Mouse (Mus musculus): ENCODE results near the gene Slc27a2.
"Not testable (repeated sequence)": the region's sequence is repeated elsewhere in the genome, so short reads cannot be mapped to it uniquely, and the experiment has no call there.

Slc27a2 gene

DNA sequence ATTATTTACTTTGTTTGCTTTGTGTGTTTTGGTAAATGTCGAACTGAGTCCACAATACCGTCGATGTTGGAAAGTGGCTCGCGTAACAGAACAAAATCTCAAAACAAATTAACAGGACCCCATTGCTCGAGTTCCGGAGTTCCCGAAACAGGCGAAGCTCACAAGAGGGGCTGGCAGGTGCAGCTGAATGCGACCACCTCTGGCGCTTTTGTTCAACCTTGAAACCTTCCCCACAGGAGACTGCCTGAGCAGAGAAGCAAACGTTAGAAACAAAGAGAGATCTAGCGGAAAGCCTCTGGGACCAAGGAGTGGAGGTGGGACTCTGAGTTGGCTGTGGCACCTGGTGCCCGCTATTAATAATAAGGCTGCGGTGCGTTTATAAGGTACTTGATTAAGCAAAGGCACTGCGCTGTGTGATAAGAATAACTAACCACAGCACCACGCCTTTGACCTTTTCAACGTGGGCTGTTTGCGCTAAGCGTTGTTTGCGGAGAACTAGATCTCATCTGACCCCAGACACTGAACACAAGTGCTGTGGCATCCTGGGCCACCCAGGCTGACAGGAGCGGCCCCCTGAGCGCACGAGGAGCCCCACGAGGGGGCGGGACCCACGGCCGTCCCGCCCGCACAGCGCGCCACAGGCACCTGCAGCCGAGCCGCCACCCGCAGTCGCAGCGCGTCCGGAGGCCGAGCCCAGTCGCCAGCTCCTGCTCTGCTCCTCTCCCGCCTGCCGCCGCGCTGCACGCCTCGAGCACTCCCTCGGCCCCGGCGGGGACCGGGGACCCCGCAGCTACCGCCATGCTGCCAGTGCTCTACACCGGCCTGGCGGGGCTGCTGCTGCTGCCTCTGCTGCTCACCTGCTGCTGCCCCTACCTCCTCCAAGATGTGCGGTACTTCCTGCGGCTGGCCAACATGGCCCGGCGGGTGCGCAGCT lies at the start of gene Slc27a2:
Slc27a2 (plus strand) TSS at position 51 of the 934 bp plus-strand sequence.
- DNase-seq, result peak; percentile 22

DNA sequence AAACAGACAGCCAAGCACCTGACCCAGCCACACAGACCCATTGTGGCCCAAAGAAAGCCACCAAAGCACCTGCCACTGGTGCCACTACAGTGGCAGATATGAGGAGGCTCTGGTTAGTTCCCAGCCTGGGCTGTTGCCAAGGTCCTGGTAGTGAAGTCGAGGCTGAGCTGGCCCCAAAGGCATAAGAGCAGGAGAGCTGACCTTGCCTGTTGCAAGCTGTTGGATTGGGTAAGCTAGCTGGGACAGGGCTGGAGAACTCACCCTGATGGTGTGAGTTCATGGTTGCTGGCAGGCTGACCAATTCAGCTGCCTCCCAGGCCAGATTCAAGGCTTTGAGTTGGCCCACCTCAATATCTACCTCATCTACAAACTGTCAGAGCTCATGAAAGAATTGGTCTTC lies 47.1 kb upstream of the Slc27a2 start:
- no peak for DNase-seq

DNA sequence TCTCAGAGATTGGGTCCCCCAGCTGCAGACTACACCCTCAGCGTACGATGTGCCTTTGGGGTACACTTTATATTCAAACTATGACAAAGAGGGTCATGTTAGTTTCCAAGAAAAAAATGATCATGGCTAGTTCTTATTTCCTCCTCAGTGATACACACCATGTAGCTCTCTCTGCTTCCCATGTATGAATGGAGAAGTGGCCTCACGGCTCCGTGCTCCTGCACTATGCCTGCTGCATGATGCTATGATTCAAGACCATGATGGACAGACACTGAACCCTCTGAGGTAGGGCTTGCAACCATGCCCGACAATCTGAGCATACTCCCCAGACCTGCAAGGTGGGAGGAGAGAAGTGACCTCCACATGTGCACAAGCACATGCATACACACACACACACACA lies 44.7 kb upstream of the Slc27a2 start:
- no peak for DNase-seq

DNA sequence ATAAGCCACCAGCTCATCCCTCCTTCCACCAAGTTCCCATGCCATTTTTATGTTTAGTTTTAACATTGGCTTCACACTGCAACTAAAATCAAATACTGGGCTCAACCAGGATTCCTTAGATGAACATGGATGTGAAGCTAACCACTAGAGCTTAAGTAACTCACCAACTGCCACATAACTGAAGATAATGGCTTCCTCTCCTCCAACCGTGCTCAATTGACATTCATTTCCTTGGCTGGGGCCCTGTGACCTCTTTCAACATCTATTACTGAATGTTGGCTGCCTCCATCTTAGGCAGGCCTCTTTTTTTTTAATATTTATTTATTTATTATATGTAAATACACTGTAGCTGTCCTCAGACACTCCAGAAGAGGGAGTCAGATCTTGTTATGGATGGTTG lies 44.0 kb upstream of the Slc27a2 start:
- DNase-seq, result no peak

DNA sequence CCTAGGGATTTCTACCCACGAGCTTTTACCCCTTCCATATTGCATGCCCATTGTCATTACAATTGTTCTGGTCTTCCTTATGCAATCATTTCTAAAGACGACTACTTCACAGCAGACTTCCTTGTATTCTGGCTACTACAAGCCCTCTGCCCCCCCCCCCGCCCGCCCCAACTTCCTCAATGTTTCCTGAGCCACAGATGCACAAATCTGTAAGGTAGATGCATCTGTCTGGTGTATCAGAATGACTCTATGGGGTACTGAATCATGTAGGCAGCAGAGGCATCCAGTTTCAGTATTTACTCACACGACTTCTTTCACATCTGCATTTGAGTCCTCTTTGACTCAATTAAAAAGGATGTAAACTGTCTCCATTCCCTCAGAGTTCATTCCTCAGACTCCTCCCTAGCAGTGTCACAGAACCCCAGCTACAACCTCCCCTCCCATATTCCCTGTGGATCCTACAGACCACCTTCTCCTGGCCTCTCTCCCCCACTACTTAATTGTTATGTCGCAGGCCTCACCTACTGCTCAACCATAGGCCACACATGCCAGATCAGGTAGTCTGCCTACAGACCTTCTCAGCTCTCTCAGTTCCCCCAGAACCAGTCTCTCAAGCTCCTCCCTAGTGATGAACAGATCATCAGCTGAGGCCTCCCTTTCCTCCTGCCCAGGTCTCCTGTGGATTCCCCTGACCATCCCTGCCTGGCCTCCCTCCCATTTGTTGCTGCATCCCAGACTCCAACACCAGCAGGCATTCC lies 37.0 kb upstream of the Slc27a2 start:
- no peak for DNase-seq

DNA sequence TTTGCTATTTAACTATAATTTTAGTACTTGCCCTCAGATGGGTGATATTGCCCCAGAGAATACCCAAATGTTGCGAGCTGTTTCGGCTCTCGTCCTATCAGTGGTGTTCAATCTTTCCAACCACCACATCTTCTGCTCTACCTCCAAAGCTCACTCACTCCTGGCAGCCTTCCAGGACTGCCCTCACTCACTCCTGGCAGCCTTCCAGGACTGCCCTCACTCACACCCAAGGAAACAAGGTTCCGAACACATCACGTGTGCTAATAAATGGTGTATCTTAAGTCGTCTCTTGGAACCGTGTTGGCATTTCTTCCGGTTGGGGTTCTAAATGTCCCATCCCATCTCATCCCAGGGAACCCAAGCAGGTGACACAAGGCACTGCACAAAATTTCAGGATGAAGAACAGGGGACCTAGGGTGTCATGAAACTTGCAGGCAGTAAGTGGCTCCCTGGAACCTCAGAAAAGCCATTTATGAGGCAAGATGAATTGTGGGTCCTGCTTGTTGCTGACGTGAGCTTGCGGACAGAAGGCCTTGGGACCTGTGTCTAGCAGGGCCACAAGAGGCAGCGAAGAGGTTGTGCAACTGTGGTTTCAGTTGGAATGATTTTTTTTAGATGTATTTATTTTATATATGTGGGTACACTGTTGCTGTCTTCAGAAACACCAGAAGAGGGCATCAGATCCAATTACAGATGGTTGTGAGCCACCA lies 32.2 kb upstream of the Slc27a2 start:
- peak; percentile 17 for DNase-seq

DNA sequence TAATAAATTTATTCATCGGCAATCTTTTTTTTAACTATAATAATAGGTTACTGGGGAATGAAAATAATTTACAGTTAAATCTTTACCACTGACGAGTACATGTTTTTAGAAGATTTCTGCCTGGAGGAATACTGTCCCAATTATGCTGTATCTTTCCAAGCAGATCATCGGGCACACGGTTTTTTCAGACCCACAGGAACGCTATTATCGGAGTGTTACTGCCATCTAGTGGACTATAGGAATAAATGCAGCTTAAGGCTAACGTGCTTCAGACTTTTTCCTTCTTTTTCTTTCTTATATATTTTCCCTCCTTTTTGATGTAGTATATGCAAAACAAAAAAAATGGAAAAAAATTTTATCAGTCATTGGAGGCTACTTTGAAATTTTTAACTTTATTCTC lies 31.4 kb upstream of the Slc27a2 start:
- no peak for DNase-seq

DNA sequence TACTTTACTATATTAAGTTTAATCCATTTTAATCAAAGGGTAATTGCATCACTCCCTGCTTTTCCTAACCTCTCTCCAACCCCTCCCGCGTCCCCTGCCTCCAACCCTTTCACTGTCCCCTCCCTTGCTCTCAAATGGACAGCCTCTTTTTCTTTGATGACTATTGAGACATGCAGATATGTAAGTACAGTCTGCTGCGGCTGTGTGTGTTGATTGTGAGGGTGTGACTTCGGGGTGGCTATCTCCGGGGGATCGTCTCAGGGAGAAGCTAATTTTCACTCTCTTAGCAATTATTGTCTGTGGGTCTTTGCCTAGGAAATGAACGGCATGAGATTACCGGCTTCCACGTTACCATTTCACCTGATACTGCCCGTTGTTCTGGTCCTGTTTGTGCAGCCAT lies 30.7 kb upstream of the Slc27a2 start:
- no peak for DNase-seq

DNA sequence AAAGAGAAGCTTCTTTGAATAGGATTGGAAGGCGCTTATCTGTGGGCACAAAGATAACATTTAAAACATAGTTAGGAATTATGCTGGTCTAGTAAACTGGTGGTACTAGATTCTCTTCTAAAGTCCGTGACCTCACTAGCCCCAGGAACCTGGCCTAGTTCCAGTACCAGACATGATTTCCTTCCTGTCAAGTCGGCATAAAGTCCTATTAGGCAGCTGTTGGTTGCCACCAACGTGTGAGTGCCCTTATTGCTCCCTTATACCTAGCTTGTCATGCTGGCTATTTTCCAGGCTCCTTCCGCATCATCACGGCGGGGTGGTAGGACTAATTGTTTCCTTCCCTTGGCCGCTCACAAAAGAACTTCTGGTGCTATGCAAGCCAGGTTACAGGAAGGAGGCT lies 30.2 kb upstream of the Slc27a2 start:
- DNase-seq, result no peak

DNA sequence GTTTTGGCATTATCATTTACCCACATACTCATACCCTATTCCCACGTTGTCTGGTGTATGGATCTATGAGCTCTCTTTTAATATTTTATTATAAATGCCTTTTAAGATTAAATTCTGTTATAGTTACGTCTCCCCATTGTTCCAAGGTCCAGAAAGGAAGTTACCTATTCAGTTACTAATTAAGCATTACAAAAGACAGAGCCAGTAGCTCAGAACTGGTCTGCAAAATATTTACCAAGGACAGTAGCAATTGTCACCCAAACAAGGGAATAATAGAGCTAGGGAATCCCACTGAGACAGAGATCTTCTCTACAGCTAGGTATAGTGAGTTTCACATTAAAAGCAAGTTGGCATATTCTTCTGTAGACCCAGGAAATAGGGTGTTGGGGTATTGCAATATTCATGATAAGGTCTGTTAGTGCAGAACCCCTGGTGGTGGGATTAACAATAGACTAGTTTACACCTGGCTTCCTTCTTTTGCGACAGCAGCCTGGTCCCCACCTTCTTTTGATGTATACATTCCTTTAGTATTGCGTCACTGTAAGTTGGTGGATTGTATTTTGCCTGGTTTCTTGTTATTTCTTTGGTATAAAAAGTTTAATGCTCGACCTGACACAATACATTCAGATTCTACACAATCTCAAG lies 29.0 kb upstream of the Slc27a2 start:
- not testable (repeated sequence) for DNase-seq

DNA sequence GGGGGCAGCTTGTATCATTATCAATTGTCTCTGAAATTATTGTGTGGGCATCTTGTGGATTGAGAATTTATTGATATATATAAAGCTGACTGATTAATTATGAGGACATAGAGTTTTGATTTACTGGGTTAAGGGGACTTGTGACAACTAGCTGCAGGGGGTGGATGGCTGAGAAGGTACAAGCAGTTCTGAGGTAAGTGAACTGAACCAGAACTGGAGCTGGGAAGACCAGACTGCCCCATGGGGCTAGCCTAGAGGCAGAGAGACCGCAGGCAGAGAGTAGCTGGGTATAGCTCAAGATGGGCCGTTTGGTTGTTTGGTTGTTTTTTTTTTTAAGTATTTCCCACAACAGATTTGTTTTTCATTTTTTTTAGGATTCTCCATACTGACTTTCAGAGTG lies 27.9 kb upstream of the Slc27a2 start:
- no peak for DNase-seq

DNA sequence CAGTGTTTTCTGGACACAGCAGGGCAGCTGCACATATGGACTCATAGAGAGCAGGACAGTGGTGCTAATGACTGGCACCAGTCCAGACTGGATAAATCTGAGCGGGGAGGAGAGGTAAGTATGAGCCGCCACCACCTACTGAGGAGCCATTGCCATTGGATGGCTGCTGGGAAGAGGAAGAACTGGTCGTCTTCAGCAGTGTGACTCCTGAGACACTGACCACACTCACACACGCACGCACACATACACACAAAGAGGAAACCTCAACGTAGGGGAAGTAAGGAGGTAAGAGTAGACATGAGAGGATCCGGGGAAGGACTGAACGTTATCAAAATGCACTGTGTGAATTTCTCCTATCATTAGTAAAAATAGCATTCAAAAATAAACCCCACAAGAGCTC lies 24.7 kb upstream of the Slc27a2 start:
- no peak for DNase-seq

DNA sequence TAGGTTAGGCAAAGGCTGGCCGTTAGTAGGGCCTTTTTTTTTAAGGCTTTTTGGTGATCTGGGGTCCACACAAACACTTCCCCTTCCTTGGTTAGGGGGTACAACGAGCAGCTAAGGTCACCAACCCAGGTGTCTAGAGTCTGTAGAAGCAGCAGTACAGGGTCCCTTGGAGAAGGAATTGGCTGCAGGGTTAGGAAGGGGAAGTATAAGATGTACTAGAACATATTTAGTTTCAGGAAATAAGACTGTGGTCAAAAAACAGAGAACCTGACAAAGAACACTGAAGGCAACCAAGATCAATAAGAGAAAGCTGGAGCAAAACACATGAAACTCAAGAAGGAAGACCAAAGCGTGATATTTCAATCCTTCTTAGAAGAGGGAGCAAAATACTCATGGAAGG lies 21.6 kb upstream of the Slc27a2 start:
- DNase-seq, result no peak

DNA sequence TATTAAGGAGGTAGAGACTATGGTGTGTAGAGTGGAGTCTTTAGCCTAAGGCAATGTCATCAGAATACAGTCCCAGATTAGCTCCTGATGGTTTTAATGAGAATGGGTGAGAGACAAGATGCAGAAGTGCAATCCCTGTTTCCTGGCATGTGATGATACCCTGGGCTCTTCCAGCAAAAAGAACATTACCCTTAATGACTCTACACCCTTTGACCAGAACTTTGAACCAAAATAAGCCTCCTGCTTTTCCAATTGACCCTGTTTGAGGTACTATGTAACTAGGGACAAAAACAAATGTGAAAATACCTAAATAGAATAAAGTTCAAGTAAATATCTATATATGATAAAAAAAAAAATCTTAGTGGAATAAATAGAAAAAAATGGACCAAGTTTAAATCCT lies 14.6 kb upstream of the Slc27a2 start:
- no peak for DNase-seq

DNA sequence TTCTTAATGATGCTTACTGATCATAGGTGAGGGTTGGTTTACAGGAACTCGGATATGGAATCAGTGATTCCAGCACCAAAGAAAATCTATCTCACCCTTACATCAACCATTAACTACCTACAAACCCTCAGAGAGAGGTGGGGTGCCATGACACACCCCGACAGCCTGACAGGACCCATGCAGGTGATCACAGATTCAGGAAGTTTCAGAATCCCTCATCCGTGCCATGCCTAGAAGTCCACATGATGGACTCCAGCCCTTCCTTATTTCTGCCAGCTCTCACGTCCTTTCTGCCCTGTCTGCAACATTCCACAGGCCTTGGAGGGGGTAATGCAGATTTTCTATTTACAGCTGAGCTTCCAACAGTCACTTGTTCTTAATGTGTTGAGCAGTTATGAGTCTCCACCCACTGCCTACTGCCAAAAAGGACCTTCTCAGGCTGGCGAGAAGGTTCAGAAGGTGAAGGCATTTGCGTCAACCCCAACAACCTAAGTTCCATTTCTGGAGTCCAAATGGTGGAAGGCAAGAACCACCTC lies 11.7 kb upstream of the Slc27a2 start:
- no peak for DNase-seq

DNA sequence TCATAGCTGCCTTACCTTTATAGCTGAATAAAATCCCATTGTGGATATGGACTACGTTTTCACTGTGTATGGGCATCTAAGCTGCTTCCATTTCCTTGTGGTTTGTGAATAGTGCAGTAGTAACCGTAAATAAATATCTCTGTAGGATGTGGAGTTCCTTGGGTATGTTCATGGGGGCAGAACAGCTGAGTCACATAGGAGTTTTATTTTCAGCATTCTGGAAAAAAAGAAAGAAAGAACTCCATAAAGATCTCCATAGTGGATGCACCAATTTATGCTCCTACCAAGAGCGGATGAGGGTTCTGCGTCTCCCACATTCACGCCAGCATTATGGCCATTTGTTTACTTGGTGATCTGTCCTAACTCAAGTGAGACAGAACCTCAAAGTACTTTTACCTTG lies 10.0 kb upstream of the Slc27a2 start:
- no peak for DNase-seq

DNA sequence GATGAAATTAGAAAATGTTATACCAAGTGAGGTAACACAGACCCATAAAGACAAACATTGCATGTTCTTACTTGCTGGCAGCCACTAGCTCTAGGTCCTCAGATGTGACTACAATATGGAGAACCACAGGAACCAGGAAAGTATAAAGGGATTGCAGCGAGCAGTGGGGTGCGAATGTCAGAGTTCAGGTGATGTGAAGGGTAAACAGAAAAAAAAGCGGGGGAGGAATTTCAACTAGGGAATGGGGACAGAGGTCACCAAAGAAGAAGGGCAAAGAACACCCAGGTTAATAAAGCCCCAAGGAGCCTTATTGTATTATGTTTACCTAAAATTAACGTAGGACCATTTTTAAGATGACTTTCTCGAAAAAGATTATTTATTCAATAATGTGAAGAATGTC lies 6.9 kb upstream of the Slc27a2 start:
- no peak for DNase-seq

DNA sequence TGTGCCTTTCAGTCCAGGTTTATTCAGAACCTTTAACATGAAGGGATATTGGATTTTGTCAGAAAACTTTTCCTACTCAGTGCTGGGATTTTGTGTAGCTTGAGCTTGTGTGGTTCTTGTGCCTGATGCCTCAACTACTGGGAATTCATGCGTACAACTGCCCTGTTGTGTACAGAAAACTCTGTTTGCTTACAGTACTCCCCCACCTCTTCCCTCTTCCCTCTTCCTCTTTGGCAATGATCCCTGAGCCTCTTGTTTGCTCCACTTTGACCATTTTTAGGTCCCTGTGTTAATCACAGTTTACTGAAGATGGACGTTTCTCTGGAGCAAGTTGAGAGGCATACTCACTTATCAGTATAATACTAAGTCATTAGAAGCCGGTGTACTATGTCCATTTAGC lies 5.8 kb upstream of the Slc27a2 start:
- no peak for DNase-seq

DNA sequence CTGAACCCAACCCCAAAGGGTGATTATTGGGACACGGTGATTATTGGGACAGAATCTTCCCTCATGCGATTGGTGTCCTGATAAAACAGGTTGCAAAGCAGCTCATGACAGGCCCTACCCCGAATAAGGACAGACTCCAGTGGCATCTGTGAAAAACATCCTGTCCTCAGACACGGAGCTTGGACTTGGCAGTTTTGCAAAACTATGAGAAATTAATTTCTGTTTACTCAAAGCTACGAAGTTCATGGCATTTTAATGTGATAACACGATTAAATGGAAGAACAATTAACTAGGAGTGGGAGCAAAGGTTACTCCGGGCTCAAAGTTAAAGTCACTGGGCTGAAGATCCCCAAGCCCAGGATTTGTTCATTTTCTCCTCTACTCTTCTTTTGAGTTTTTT lies 2.5 kb upstream of the Slc27a2 start:
- DNase-seq, result no peak

DNA sequence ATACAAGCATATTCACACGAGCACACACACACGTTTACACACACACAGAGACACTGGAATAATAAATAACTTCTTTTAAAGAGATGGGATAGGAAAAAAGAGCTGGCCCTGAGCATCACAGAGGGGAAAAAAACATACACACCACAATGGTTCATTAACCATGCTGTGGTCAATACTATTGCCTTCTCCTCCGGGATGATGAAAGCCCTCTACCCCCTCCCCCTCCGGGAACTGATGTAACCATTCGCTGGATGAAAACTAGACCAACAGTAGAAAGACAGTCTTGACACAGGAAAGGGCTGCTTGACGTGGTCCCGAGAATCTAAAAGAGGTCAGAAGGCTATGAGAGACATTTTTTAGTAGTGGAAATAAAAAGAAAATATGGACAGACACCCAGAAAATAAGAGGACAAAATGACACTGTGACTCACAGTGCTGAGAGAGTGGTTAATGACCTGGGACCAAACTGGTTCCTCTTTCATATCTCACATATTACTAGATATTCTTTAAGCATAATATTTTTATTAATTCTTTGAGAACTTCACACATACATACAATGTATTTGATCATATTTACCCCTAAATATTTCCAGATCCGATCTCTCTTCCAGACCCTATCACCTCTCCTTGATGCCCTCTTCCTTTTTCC lies 840 bp upstream of the Slc27a2 start:
- no peak for DNase-seq

DNA sequence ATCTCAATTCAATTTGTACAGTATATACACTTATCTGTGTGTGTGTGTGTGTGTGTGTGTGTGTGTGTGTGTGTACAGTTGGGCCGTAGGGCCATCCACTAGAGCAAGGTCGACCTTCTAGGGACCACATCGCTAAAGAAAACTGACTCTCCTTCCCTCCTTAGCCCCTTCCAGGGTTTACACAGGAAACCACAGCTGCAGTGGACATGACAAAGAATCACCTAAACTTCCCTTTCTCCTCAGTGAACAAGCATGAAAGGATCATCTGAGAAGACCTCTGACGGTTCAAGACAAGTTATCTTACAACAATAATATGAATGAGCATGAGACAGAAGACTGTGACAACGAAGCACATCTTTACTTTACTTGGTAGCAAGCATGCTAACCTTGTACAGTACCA lies 311 bp upstream of the Slc27a2 start:
- DNase-seq, result no peak

DNA sequence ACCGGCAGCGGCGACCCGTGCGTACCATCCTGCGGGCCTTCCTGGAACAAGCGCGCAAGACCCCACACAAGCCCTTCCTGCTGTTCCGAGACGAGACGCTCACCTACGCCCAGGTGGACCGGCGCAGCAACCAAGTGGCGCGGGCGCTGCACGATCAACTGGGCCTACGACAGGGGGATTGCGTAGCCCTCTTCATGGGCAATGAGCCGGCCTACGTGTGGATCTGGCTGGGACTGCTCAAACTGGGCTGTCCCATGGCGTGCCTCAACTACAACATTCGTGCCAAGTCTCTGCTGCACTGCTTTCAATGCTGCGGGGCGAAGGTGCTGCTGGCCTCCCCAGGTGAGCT lies 1.1 kb downstream of the Slc27a2 start:
- no peak for DNase-seq

Measured in right cerebral cortex, postnatal 14 days (tissue).